Mouse (Mus musculus): ENCODE results near the gene Cdk5rap3. TPM values are rescaled to one million over a fixed set of nuclear protein-coding genes. Genes with fewer than 3 reads are reported as not detected.

Gene Cdk5rap3
- 72.0 TPM for polyA plus RNA-seq (2017; shearing (Covaris generic))

DNA sequence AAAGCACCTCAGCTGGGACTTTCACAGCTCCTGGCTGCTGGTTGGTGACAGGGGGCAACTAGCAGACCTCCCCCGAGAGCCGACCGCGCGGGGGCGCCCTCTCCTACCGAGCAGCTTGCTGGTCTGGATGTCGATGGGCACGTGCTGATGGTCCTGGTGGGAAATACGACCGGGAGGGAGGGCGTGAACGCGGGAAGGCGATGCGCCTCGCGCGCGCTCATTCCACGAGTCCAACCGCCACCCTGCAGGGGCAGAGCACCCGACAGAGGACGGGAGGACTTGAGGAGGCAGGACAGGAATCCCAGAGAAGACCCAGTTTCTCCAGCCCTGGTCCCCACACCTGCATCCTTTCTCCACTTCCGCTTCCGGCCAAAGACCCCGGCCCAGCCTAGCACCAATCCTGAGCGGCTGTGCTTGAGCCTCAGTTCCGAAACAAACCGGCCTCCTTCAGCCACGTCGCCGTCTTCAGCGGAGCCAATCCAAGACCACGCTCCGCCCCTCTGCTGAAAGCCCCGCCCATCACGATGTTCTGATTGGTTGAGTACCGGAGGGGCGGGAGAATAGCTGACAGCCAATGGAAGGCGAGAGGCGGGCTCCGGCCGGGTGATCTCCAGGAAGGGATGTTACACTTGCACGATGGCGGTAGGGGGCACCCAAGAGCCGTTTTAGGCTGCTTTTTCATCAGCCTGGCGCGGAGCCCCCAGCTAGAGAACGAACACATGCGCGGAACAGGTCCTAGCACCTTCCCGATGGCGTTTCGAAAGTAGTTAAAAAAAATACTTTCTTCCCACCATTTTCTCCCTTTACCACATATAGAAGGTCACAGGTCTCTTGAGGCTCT, at the start of gene Cdk5rap3:
Gene Cdk5rap3, minus strand, starts transcription at position 453 of the 841 bp plus-strand sequence.

DNA sequence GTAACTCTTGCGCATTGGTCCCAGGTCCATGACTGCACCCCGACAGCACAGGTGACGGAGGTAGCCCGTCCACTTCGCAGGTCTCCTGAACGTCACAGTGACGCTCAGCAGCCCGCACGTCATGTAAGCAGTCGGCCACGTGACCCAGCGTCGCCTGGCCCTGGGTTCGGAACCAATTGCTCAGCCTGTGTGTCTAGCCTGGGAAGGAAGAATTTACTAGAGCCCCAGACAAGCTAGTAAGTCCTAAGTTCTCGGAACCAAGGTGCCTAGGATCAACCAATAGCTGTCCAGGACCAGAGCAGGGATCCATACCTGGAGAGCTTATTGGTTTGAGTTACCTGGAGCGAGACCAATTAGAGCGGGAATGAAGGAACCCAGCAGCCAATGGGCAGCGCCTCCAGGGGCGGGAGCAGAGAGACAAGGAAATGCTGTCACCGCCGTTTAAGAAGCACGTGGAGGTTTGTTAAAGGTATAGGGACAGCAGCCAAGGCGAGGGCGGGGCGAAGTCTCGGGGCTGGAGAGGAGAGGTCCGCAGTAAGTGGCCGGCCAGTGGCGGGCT, 27.5 kb upstream of the Cdk5rap3 start, which contains the start of gene Pnpo:
Gene Pnpo, minus strand, starts transcription at position 241 of the 559 bp plus-strand sequence.

DNA sequence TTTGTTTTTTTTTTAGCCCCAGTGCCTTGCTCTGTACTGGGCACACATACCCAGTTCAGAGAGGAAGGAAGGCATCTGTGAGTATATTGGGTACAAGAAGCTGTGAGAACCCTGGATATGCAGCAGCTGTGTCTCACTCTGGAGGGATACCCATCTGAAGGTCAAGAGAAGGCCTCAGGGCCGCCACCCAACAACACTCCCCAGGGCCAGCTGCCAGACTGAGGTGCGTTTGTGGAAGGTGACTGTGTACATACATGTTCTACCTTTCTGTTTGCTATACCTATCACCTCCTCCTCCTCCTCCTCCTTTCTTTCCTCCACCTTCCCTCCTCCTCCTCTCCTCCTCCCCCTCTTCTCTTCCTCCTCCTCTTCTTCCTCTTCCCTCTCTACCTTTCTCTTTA, 11.8 kb upstream of the Cdk5rap3 start, which contains the start of gene Prr15l:
Gene Prr15l, plus strand, starts transcription at position 17 of the 400 bp plus-strand sequence.

Other genes starting within 250 kb of the Cdk5rap3 start
- gene Snx11, start 138.9 kb downstream of the Cdk5rap3 start, polyA plus RNA-seq (2017; shearing (Covaris generic)): 13.9 TPM
- gene Cbx1, start 127.4 kb downstream of the Cdk5rap3 start, polyA plus RNA-seq (2017; shearing (Covaris generic)): 35.9 TPM
- 53.4 TPM for gene Nfe2l1, start 86.5 kb downstream of the Cdk5rap3 start, polyA plus RNA-seq (2017; shearing (Covaris generic))
- not detected for gene Copz2, start 66.6 kb downstream of the Cdk5rap3 start, polyA plus RNA-seq (2017; shearing (Covaris generic))
- not detected for gene Prr15l, start 11.6 kb upstream of the Cdk5rap3 start, polyA plus RNA-seq (2017; shearing (Covaris generic))
- 31.8 TPM for gene Pnpo, start 27.5 kb upstream of the Cdk5rap3 start, polyA plus RNA-seq (2017; shearing (Covaris generic))
- 80.0 TPM for gene Sp2, start 66.5 kb upstream of the Cdk5rap3 start, polyA plus RNA-seq (2017; shearing (Covaris generic))
- gene Sp6, start 96.9 kb upstream of the Cdk5rap3 start, polyA plus RNA-seq (2017; shearing (Covaris generic)): 1.0 TPM
- 5.6 TPM for gene Scrn2, start 113.4 kb upstream of the Cdk5rap3 start, polyA plus RNA-seq (2017; shearing (Covaris generic))
- gene Lrrc46, start 124.9 kb upstream of the Cdk5rap3 start, polyA plus RNA-seq (2017; shearing (Covaris generic)): not detected
- 37.5 TPM for gene Mrpl10, start 125.1 kb upstream of the Cdk5rap3 start, polyA plus RNA-seq (2017; shearing (Covaris generic))
- 18.4 TPM for gene Osbpl7, start 134.1 kb upstream of the Cdk5rap3 start, polyA plus RNA-seq (2017; shearing (Covaris generic))
- 0.46 TPM for gene Tbx21, start 198.8 kb upstream of the Cdk5rap3 start, polyA plus RNA-seq (2017; shearing (Covaris generic))
- gene Tbkbp1, start 235.0 kb upstream of the Cdk5rap3 start, polyA plus RNA-seq (2017; shearing (Covaris generic)): not detected